ENCODE assay signal across 11 mouse cellular contexts in the genomic region with DNA sequence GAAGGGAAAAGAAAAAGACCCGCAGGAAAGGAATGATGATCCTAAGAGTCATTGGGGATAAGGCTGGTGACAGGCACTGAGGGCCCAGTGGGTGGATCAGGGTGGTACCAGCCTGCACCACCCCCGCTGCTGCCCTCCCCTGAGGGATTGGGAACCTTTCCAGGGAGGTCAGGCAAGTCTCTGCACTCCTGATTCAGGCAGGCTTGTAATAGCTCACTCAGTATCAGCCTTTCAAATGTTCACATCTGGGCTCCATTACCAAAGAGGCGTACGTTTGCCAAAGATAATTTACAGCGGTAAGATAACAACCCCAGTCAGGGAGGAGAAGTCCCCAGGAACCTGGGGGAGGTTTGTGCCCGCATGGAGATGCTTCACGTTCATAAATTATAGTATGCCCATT.
DNase-seq lines count a peak whose midpoint lies in the region; ATAC-seq and TF ChIP-seq lines count a peak whose summit lies in the region.
"Had no signal": no experiment of that assay in that cellular context is flagged by ENCODE, and none has a peak within 500 bp of the region (broad histone marks: within the 10 kb centered on the region; RNA-seq: fewer than 3 reads in every experiment).

No protein-coding gene starts in this region.

- H3K9ac ChIP-seq in neural tube, embryonic 12.5 days = no peak overlapping the region
- no peak overlapping the region for H3K9ac ChIP-seq in neural tube, embryonic 15.5 days (replicated peaks)
- H3K9ac ChIP-seq in heart, postnatal 0 days (replicated peaks; ENCODE audit: low read depth, low read length) = no peak overlapping the region
- H3K9ac ChIP-seq in stomach, postnatal 0 days (ENCODE audit: low read length) = no peak overlapping the region

- no peak for TF ChIP-seq EP300 in heart, postnatal 0 days (IDR thresholded peaks at IDR 0.05; ENCODE audit: low read depth)
- no peak for TF ChIP-seq EP300 in stomach, postnatal 0 days (optimal IDR thresholded peaks at IDR 0.05)

- peak overlapping the region; percentile 46; the same call in 1 of the 2 replicates for H3K27ac ChIP-seq in neural tube, embryonic 12.5 days
- H3K27ac ChIP-seq in neural tube, embryonic 15.5 days (replicated peaks) = no peak overlapping the region
- no peak overlapping the region for H3K27ac ChIP-seq in heart, postnatal 0 days (ENCODE audit: low read depth)
- H3K27ac ChIP-seq in stomach, postnatal 0 days (replicated peaks) = peak overlapping the region; percentile 35
- H3K27ac ChIP-seq: heart, adult 2 months; macrophage had no signal

- DNase-seq in cerebellum, adult 11-12 months = peak; percentile 6
- no peak for DNase-seq in cerebellum, postnatal 10 days
- peak; percentile 46 for DNase-seq in heart, postnatal 0 days (ENCODE audit: low spot score)
- peak; percentile 48 for DNase-seq in stomach, postnatal 0 days (ENCODE audit: low spot score)
- DNase-seq in lung, adult 2 months = no peak
- no peak for DNase-seq in kidney, postnatal 14 days
- DNase-seq: cerebellum, postnatal 14 days had no signal

- 30% methylated on average over 7 of the region's 7 CpGs for WGBS in neural tube, embryonic 12.5 days
- WGBS in neural tube, embryonic 15.5 days = 23% methylated on average over 7 of the region's 7 CpGs
- WGBS in heart, postnatal 0 days = 12% methylated on average over 7 of the region's 7 CpGs
- WGBS in stomach, postnatal 0 days = 23% methylated on average over 7 of the region's 7 CpGs
- WGBS in lung, adult 2 months = 64% methylated on average over 7 of the region's 7 CpGs

- no peak for TF ChIP-seq CTCF in heart, postnatal 0 days (IDR thresholded peaks at IDR 0.05; ENCODE audit: low read depth)
- TF ChIP-seq CTCF in stomach, postnatal 0 days (IDR thresholded peaks at IDR 0.05; ENCODE audit: low read depth) = no peak
- TF ChIP-seq CTCF in lung, adult 2 months (IDR thresholded peaks at IDR 0.05; ENCODE audit: insufficient read depth, low read length) = no peak

- peaks cover 38% of the 10 kb centered on the region for H3K4me1 ChIP-seq in neural tube, embryonic 12.5 days
- H3K4me1 ChIP-seq in neural tube, embryonic 15.5 days = peaks cover 17% of the 10 kb centered on the region
- peaks cover 20% of the 10 kb centered on the region for H3K4me1 ChIP-seq in heart, postnatal 0 days (ENCODE audit: control insufficient read depth, insufficient read depth)
- H3K4me1 ChIP-seq in stomach, postnatal 0 days (replicated peaks; ENCODE audit: control insufficient read depth, insufficient read depth) = no peaks in the 10 kb centered on the region
- no peaks in the 10 kb centered on the region; the same call in none of the 2 replicates for H3K4me1 ChIP-seq in lung, adult 2 months (ENCODE audit: control insufficient read depth, insufficient read depth, low read length)

- TF ChIP-seq POLR2A in lung, adult 2 months (IDR thresholded peaks at IDR 0.05; ENCODE audit: borderline replicate concordance, extremely low read depth, low read depth, low read length) = no peak

- H3K4me3 ChIP-seq in neural tube, embryonic 12.5 days = no peak overlapping the region
- H3K4me3 ChIP-seq in neural tube, embryonic 15.5 days (replicated peaks) = no peak overlapping the region
- H3K4me3 ChIP-seq in heart, postnatal 0 days (ENCODE audit: low read depth, low read length) = no peak overlapping the region
- no peak overlapping the region for H3K4me3 ChIP-seq in stomach, postnatal 0 days (ENCODE audit: low read depth, low read length)
- no peak overlapping the region for H3K4me3 ChIP-seq in lung, adult 2 months (replicated peaks; ENCODE audit: extremely low read depth, low read depth, low read length)
- H3K4me3 ChIP-seq: heart, adult 2 months had no signal

- H3K27me3 ChIP-seq in neural tube, embryonic 12.5 days (replicated peaks) = no peaks in the 10 kb centered on the region
- H3K27me3 ChIP-seq in neural tube, embryonic 15.5 days (replicated peaks) = no peaks in the 10 kb centered on the region
- peaks cover 22% of the 10 kb centered on the region; the same call in 1 of the 2 replicates for H3K27me3 ChIP-seq in heart, postnatal 0 days (ENCODE audit: control insufficient read depth, insufficient read depth, low read length)
- no peaks in the 10 kb centered on the region for H3K27me3 ChIP-seq in stomach, postnatal 0 days (ENCODE audit: control insufficient read depth, insufficient read depth, low read length)

- H3K4me2 ChIP-seq in neural tube, embryonic 12.5 days (replicated peaks) = no peak overlapping the region
- H3K4me2 ChIP-seq in neural tube, embryonic 15.5 days = no peak overlapping the region
- H3K4me2 ChIP-seq in heart, postnatal 0 days (ENCODE audit: low read depth, low read length) = no peak overlapping the region
- H3K4me2 ChIP-seq in stomach, postnatal 0 days (replicated peaks; ENCODE audit: low read depth) = no peak overlapping the region

- no peaks in the 10 kb centered on the region for H3K9me3 ChIP-seq in neural tube, embryonic 12.5 days
- no peaks in the 10 kb centered on the region for H3K9me3 ChIP-seq in neural tube, embryonic 15.5 days (replicated peaks)
- no peaks in the 10 kb centered on the region for H3K9me3 ChIP-seq in heart, postnatal 0 days (replicated peaks; ENCODE audit: control insufficient read depth, low read length)
- no peaks in the 10 kb centered on the region for H3K9me3 ChIP-seq in stomach, postnatal 0 days (ENCODE audit: control insufficient read depth, low read length)

- no peaks in the 10 kb centered on the region for H3K36me3 ChIP-seq in neural tube, embryonic 12.5 days
- H3K36me3 ChIP-seq in neural tube, embryonic 15.5 days = no peaks in the 10 kb centered on the region
- no peaks in the 10 kb centered on the region for H3K36me3 ChIP-seq in heart, postnatal 0 days (replicated peaks; ENCODE audit: control insufficient read depth, insufficient read depth, low read length)
- H3K36me3 ChIP-seq in stomach, postnatal 0 days (ENCODE audit: control insufficient read depth, insufficient read depth, low read length) = no peaks in the 10 kb centered on the region

- ATAC-seq in neural tube, embryonic 12.5 days (ENCODE audit: low FRiP score, low read depth) = no peak
- ATAC-seq in neural tube, embryonic 15.5 days (ENCODE audit: low FRiP score) = no peak
- peak; percentile 28; the same call in 1 of the 2 replicates for ATAC-seq in heart, postnatal 0 days (ENCODE audit: insufficient read depth, low read depth)
- ATAC-seq in stomach, postnatal 0 days (ENCODE audit: low FRiP score, low TSS enrichment) = no peak; the same call in 1 of the 2 replicates

Comparison
In these comparisons a context has a peak if more than half of its experiments do, and no peak if none do; other contexts are left out.
1. DNase-seq: peak in cerebellum, adult 11-12 months (single experiment), heart, postnatal 0 days (single experiment) and stomach, postnatal 0 days (single experiment); none in cerebellum, postnatal 10 days (0 of 2), lung, adult 2 months (single experiment) and kidney, postnatal 14 days (single experiment).
2. H3K27ac ChIP-seq: peak in neural tube, embryonic 12.5 days (single experiment) and stomach, postnatal 0 days (single experiment); none in neural tube, embryonic 15.5 days (single experiment) and heart, postnatal 0 days (single experiment).